Mouse (Mus musculus) intestine, postnatal 0 days (tissue): Measurements from ENCODE around the gene Akap8l. TPM values are rescaled to one million over a fixed set of nuclear protein-coding genes. Genes with fewer than 3 reads are reported as not detected.
A peak's percentile ranks its signal among the peaks of the same experiment; 100 is the strongest.

ENCODE experiments used
- ATAC-seq: fragments of 200-750 bp; cut with Nextera tagmentation; 2 replicates; pipeline ENCODE4 v1.8.0; 2017; ENCODE audit warnings: mild to moderate bottlenecking, moderate TSS enrichment, moderate library complexity
- H3K27ac ChIP-seq: fragments of 300-500 bp; sonication (generic); 2 replicates; pipeline ENCODE4 v1.5.1; 2014; ENCODE audit warnings: mild to moderate bottlenecking, low read depth, low read length, moderate library complexity
- H3K27me3 ChIP-seq: fragments of 300-500 bp; sonication (generic); replicated peaks from 2 replicates; pipeline ENCODE4 v1.6.1; 2014; ENCODE audit warnings: low read length, mixed read lengths; ENCODE audit not compliant: control insufficient read depth, insufficient read depth
- H3K36me3 ChIP-seq: fragments of 300-500 bp; sonication (generic); 2 replicates; pipeline ENCODE4 v1.6.1; 2014; ENCODE audit warnings: mild to moderate bottlenecking, moderate library complexity; ENCODE audit not compliant: control insufficient read depth, insufficient read depth
- H3K4me1 ChIP-seq: fragments of 300-500 bp; sonication (generic); replicated peaks from 2 replicates; pipeline ENCODE4 v1.6.1; 2014; ENCODE audit warnings: antibody characterized with exemption, low read length, mixed read lengths; ENCODE audit not compliant: control insufficient read depth, insufficient read depth
- H3K4me2 ChIP-seq: fragments of 300-500 bp; sonication (generic); replicated peaks from 2 replicates; pipeline ENCODE4 v1.6.1; 2014; ENCODE audit warnings: low read depth, mild to moderate bottlenecking, moderate library complexity
- H3K4me3 ChIP-seq: fragments of 300-500 bp; sonication (generic); 2 replicates; pipeline ENCODE4 v1.5.1; 2014; ENCODE audit warnings: low read depth, low read length
- H3K9ac ChIP-seq: fragments of 300-500 bp; sonication (generic); 2 replicates; pipeline ENCODE4 v1.6.1; 2014; ENCODE audit warnings: mild to moderate bottlenecking, low read depth, low read length
- H3K9me3 ChIP-seq: fragments of 300-500 bp; sonication (generic); 2 replicates; pipeline ENCODE4 v1.6.1; 2016; ENCODE audit warnings: mixed run types; ENCODE audit not compliant: control insufficient read depth
- CTCF ChIP-seq: sonication (generic); IDR thresholded peaks from 2 replicates; pipeline ENCODE4 v1.5.1; 2016; ENCODE audit warnings: low read depth, mild to moderate bottlenecking, control low read depth, antibody characterized with exemption, moderate library complexity
- WGBS: fragments of 180-500 bp; shearing (Covaris S2); extraction: QIAGEN DNeasy Blood & Tissue Kit; methylation state at CpG from one replicate; pipeline ENCODE4 v1.1.7; 2014; 5-methylcytosine and 5-hydroxymethylcytosine counted together
- polyA plus RNA-seq: library from polyadenylated mRNA; unstranded; fragments of >200 nt; fragmentation: Nextera tagmentation; extraction: Ambion mirVana; gene quantifications from 2 replicates; pipeline ENCODE4 v1.2.1, GENCODE M21; 2015

The Akap8l gene
- polyA plus RNA-seq, 1 experiment from 2014 or later = 21.6 TPM

- Histone ChIP-seq H3K4me1 (no peaks in the 10 kb centered on the region), H3K27ac (no peak overlapping the region), H3K36me3 (no peaks in the 10 kb centered on the region), H3K9me3 (no peaks in the 10 kb centered on the region), H3K4me3 (no peak overlapping the region), H3K9ac (no peak overlapping the region), H3K4me2 (no peak overlapping the region), H3K27me3 (no peaks in the 10 kb centered on the region)
- 81% methylated on average over 1 of the region's 1 CpGs for WGBS
- peak; percentile 28 for TF ChIP-seq CTCF
- no peak for ATAC-seq
Observed at GRCm38 (mm10) chr17:32298125-32298524, 52.3 kb downstream of the Akap8l start.

- Histone ChIP-seq H3K4me2 (no peak overlapping the region), H3K36me3 (no peaks in the 10 kb centered on the region), H3K4me1 (no peaks in the 10 kb centered on the region), H3K9ac (no peak overlapping the region), H3K27ac (no peak overlapping the region), H3K27me3 (no peaks in the 10 kb centered on the region), H3K9me3 (no peaks in the 10 kb centered on the region), H3K4me3 (no peak overlapping the region)
- WGBS = 77% methylated on average over 2 of the region's 2 CpGs
- no peak for ATAC-seq
- no peak for TF ChIP-seq CTCF
Observed at GRCm38 (mm10) chr17:32295901-32296300, 54.5 kb downstream of the Akap8l start.

- Histone ChIP-seq H3K4me2 (no peak overlapping the region), H3K36me3 (no peaks in the 10 kb centered on the region), H3K4me1 (no peaks in the 10 kb centered on the region), H3K9ac (no peak overlapping the region), H3K27me3 (no peaks in the 10 kb centered on the region), H3K27ac (no peak overlapping the region), H3K9me3 (no peaks in the 10 kb centered on the region), H3K4me3 (no peak overlapping the region)
- no peak for ATAC-seq
- 78% methylated on average over 4 of the region's 4 CpGs for WGBS
- TF ChIP-seq CTCF = no peak
Observed at GRCm38 (mm10) chr17:32295160-32295559, 55.2 kb downstream of the Akap8l start.

- ATAC-seq = no peak
Observed at GRCm38 (mm10) chr17:32285138-32285670, 65.2 kb downstream of the Akap8l start.

GRCm38 (mm10) chr17:32284262-32285137 lies 65.9 kb downstream of the Akap8l start, which contains the start of gene Brd4:
Gene Brd4, minus strand, starts transcription at chr17:32284722.
- H3K9me3 ChIP-seq = no peaks in the 10 kb centered on the region
- peaks cover 3% of the 10 kb centered on the region; the same call in 1 of the 2 replicates for H3K4me1 ChIP-seq
- peak within 1 kb of the TSS; percentile 66 for H3K4me2 ChIP-seq
- peak within 1 kb of the TSS; percentile 97 for H3K9ac ChIP-seq
- WGBS = under 1% methylated on average over 80 of the region's 100 CpGs
- peak; percentile 93 for ATAC-seq
- TF ChIP-seq CTCF = peak; percentile 24; the same call in 1 of the 2 replicates
- peak within 1 kb of the TSS; percentile 100 for H3K27ac ChIP-seq
- H3K27me3 ChIP-seq = no peaks in the 10 kb centered on the region
- no peaks in the 10 kb centered on the region for H3K36me3 ChIP-seq
- peak within 1 kb of the TSS; percentile 88 for H3K4me3 ChIP-seq

More at GRCm38 (mm10) chr17:32285138-32285670, 65.2 kb downstream of the Akap8l start:
- Histone ChIP-seq H3K4me3 (peak overlapping the region; percentile 88), H3K4me2 (peak overlapping the region; percentile 66), H3K9ac (peak overlapping the region; percentile 97; the same call in 1 of the 2 replicates), H3K4me1 (peaks cover 3% of the 10 kb centered on the region; the same call in 1 of the 2 replicates), H3K27ac (peak overlapping the region; percentile 100), H3K9me3 (no peaks in the 10 kb centered on the region), H3K27me3 (no peaks in the 10 kb centered on the region), H3K36me3 (no peaks in the 10 kb centered on the region)
- WGBS = 33% methylated on average over 6 of the region's 6 CpGs
- no peak for TF ChIP-seq CTCF

- Histone ChIP-seq H3K4me3 (peak overlapping the region; percentile 88), H3K27me3 (no peaks in the 10 kb centered on the region), H3K4me2 (peak overlapping the region; percentile 66), H3K4me1 (peaks cover 3% of the 10 kb centered on the region; the same call in 1 of the 2 replicates), H3K9me3 (no peaks in the 10 kb centered on the region), H3K27ac (peak overlapping the region; percentile 100), H3K36me3 (no peaks in the 10 kb centered on the region), H3K9ac (peak overlapping the region; percentile 97)
- WGBS = 0% methylated on average over 32 of the region's 41 CpGs
- TF ChIP-seq CTCF = no peak
- peak; percentile 62 for ATAC-seq
Observed at GRCm38 (mm10) chr17:32283771-32284221, 66.6 kb downstream of the Akap8l start.
